Mouse (Mus musculus): ENCODE results near the gene Tmprss13.

Tmprss13 gene

DNA sequence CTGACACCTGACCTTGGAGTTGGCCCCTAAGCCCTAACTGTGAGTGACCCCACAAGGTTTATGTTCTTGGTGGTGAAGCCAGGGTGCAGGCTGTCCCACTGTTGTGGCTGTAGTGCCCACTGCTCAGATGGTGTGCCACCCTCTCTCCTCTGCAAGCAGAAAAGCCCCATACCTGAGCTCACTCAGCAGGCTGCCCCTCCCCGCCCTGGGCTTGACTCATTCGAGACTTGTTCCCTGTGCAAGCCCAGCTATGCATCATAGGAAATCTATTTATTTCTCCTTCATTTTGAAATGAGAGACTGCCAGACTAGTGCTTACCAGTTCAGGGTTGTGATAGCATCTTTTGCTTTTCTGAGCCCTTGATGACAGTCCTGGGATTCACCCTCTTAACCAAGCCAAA, 18.5 kb downstream of the Tmprss13 start:
- no peak for DNase-seq

DNA sequence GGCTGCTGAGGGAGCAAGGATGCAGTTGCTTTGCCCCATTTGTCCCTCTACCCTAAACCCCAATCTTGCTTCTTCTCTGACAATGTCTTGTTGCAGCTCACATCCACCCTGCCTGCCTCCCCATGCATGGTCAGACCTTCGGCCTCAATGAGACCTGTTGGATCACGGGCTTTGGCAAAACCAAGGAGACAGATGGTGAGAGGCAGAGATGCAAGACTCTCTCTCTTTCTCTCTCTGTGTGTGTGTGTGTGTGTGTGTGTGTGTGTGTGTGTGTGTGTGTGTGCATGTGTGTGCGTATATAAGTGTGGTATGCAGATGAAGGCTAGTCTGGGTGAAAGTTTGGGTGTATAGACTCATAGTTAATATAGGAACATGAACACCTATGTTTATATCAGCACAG, 24.2 kb downstream of the Tmprss13 start:
- no peak for DNase-seq

DNA sequence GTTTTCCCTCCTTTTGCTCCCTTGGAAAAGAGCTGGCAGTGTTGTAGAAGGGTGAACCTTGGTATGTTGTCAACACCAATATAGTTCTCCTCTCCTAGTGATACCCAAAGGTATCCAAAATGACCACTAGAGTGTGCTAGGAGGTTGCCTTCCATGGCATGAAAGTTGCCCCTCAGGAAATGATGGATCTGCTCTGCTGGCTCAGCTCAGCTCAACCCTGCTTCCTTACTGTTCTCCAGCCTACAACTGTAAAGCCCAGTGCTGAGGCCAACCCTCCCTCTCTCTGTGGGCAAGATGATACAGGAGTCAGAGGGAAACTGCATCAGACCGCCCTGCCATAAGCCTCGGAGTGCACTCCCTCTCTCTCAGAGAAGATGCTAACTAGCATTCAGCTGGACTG, 26.6 kb downstream of the Tmprss13 start:
- DNase-seq, result no peak

DNA sequence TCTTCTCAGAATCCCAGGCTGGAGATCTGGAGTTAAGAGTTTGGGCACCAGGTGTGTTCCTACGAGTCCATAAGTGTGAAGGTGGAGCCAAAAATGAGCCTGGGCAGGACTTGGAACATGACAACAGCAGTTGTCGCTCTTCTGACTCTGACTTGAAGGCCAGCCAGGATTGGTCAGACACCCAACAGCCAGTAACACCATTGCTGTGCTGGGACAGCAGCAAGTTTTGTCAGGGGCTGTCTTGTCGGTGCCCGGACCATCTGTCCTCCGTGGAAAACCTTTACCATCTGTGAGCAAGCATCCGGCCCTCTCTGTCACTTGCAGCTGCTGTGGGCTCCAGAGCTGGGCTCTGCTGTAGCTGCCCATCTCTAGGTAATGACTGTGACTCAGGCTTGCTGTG, 27.4 kb downstream of the Tmprss13 start:
- no peak for DNase-seq

DNA sequence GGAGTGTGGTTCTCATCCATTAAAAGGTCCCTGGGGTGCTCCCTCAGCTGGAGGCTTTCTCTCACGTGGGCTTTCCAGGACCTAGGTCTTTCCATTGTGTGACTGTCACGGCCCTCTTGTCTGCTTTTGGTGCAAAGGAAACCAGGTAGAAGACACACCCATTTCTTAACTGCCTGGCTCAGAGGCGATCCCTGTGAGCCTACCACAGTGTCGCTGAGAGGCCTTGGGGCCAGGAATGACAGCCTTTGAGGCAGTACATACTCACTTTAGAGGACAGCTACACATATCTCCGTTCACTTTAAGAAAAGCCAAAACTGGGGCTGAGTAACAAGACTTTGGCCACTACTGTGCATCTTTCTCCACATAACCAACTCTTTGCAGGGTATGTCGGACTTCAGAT, 29.7 kb downstream of the Tmprss13 start:
- DNase-seq, result no peak

DNA sequence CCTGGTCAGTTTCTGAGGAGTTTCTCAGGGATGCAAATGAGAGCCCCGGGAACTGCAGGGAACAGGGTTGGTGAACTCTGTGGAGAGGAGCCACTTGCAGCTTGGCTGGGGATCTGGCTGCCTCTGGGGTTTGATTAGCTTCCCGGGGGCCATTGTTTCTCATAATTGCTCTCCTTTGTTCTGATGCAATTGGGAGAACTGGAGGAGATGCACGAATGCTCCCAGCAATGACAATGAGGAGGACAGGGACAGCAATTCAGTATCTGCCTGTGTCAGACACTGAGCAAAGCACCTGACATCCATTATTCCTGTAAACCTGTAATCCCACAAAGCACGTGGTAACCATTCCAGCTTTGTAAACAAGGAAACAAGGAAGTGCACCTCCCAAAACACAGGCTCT, 30.3 kb downstream of the Tmprss13 start:
- no peak for DNase-seq

DNA sequence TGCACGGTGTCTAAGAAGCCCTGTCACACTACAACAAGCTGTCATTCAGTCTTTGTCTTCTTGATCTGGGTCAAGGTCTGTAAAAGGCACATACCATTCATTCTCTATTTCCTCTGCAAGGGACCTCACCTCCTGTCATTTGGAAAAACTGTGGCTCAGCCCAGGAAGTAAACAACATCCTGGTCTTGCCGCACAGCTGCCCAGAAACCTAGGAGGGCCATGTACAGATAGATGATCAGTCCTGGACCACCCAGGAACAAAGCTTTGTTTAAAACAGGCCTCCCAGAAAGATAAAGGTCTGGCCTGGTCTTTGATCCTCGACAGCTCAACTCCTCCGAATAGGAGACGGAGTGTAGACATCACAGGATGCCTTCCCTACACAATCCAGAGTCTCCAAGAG, 31.0 kb downstream of the Tmprss13 start:
- no peak for DNase-seq

DNA sequence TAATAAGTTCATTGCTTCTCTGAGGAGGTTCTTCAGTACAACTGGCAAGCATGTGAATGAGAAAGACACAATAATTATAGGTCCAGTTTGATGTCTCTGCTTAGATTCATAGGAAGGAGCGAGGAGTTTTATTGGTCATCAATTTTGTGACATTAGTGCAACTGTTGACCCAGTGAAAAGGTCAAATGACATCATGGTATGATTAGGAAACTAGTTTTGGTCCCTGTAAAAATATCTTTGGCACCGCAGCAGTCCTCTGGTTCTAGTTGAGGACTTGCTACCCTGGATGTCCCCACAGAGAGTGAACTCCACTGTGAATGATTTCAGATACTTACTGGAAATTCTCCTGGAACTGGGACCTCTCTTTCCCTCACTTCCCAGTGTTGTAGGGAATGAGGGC, 36.3 kb downstream of the Tmprss13 start:
- no peak for DNase-seq

DNA sequence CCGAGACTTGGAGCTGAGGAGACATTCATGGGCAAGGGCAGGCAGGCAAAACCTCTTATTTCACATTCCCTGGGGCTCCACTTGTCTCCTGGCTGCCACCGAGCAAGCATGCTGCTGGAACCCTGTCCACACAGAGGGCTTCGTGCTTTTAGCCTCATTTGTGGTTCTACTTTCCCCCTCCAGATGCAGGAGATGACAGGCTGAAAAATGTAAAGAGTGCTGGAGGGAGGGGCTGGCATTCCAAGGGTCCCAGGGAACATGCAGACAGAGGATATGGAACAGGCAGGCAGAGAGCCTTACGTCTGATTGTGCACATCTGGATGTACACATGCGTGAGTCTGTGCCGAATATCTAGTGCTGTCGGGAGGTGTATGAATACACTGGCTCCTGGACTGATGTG, 39.5 kb downstream of the Tmprss13 start:
- DNase-seq, result no peak

DNA sequence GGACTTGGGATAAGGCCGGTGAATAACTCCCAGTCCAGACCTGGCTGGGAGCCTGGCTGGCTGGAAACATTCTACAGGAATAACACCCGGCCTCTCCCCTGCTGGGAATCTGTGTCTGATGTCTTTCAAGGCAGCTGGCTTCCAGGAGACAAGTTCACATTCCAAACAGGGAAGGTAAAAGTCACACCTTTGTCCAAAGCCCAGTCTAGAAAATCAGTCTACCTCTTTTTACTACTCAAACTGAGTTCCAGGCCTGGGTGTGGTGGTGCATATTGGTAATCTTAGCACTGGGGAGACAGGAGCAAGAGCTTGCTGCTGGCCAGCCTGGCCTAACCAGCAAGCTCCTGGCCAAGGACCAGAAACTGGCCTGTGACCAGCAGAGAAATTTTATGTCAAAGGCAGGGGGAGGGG, 43.2 kb downstream of the Tmprss13 start:
- no peak for DNase-seq

DNA sequence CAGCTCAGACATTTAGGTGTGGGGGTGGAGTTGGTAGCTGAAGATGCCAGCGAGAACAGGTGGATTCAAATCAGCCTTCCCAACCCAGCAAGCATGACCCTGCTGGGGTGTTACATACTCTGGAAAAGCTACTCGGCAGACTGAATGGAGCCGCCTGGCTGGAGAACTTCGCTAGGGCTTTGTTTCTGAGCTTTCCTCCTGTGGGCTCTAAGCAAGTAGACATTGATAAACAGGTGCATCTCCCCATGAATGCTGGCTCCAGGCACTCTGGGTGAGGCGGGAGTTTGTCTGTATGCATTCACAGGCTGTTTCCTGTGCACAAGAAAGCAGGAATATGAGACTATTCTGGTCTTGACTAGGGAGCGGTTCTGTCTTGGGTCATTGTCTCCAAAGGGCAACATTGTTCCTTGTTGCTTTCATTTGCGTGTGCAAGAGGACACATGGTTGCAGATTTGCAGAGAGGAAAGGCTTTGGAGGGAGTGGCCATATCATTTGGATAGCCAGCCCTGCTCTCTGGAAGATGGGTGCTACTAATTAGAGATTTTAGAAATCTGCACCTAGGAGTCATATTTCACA, 44.8 kb downstream of the Tmprss13 start:
- no peak for DNase-seq

DNA sequence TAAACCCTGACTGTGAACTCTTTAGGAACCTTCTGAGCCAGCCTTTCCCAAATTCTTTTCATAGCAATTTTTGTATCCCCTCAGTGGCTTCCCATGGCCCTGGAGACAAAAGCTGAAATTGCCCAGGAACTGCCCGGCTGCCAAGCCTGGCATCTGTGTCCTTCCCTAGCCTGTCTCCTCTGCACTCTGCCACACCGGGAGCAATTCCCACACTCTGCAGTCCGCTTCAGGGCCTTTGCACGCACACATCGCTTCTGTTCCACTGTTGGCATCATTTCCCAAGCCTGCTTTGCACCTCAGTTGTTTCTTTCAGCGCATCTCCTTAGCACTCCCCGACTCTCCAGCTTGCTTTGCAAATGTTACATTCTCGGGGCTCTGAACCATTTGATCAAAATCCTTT, 48.8 kb downstream of the Tmprss13 start:
- no peak for DNase-seq

DNA sequence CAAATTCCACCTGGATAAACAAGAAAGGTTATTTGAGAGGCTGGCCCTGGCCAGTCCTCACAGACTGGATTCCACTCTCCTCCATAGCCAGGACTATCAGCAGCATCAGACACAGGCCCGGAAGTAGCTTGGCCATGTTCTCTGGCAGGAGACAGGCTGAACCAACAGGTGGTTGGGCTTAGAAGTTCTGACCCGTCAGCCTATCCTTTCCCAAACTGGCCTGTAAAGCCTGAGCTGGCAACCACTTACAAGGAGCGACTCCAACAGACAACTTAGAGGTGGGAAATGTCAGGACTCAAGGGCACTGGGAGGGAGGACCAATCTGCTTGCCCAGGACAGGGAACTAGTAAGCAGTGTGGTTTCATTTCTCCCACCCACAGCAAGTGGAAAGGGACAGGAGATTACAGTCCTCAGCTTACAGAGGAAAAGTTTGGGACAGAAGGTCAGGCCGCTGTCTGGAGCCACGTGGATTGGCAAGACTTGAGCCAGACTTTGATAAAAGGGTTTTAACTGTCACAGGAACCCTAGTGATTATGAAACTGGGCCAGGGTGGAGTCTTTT, 49.5 kb downstream of the Tmprss13 start:
- DNase-seq, result no peak

DNA sequence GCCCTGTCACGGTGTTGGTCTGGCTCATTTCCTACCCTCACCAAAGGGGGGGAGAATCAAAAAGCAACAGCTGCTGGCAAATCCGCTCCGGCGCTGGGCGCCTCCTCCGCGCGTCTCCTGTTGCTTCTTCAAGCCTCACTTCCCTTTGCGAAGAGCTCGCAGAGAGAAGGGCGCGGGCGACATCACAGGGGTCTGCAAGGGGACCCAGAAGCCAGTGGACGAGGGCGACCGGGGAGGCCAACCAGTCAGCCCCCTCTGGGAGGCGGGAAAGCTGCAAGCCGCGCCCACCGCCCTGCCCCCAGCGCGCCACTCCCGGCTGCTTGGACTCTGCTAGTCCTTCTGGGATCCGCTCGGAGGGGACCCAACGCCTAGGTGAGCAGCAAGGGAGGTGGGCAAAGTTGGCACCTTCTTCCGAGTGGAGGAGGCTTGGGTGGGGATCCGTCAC, 51.2 kb downstream of the Tmprss13 start, which contains the start of gene Fxyd6:
Fxyd6 (plus strand) TSS at position 69 of the 445 bp plus-strand sequence.
- peak; percentile 20 for DNase-seq

DNA sequence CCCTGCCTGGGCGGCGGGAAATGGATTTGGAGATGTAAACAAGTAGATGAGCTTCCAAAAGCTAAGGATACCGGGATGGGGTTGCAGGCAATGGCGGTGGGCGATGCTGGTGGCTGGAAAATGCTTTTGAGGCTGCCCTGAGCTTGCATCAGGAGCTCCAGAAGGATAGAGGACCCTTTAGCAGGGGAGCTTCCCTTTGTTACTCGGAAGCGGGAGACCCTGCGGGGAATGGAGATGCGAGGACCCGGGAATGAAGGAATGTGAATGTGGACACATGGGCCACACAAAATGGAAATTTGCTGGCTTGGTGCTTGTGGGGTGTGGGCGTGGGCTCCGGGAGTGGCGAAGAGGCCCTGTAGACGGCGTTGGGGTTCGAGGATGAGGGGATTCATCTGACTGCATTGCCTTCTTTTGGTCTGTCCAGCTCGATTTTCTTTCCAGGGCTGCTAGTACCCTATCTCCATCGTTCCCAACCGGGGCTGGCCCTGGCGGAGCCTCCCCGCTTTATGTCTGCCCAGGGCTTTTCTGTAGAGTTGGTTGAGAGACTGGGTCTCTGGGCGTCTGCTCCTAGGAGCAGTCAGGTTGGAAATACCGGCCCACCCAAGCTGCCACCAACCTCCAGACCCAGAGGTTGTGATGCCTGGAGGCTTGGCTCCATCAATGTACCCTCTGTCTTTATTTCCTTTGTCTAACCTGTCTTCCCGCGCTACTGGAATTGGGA, 51.9 kb downstream of the Tmprss13 start:
- DNase-seq, result no peak

DNA sequence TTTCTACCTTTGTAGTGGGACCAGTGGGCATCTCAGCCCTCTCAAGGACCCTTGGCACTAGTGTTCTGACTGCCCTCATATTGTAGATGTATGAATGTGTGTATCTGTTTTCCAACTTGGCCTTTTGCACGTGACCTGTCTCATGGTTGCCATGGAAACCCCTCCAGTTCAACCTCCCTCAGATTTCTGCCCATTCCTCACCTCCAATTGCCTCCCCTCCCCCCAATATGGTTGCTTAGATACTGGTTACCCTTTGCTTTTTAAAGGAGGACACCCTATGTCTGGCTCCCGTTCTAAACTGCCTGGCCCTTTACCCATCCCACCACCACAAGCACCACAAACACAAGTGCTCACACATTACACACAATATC, 52.4 kb downstream of the Tmprss13 start:
- DNase-seq, result no peak

DNA sequence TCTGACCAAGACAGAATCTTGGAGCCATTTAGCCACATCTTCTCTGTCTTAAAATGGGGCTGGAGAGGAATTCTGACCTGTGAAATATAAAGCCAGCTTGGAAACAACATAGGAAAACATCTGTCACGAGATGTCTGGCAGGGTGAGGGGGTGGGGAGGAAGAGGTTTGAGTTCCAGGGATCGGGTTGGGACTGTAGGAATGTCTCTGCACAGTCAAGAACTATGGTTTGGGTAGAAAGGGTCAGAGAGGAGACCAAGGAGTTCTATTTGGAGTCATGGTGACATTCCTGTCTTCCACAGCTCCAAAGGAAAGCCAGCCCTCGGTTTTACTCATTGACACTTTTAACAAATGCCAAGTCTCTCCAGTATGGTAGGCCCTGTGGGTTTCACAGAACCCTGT, 55.0 kb downstream of the Tmprss13 start:
- DNase-seq, result no peak

DNA sequence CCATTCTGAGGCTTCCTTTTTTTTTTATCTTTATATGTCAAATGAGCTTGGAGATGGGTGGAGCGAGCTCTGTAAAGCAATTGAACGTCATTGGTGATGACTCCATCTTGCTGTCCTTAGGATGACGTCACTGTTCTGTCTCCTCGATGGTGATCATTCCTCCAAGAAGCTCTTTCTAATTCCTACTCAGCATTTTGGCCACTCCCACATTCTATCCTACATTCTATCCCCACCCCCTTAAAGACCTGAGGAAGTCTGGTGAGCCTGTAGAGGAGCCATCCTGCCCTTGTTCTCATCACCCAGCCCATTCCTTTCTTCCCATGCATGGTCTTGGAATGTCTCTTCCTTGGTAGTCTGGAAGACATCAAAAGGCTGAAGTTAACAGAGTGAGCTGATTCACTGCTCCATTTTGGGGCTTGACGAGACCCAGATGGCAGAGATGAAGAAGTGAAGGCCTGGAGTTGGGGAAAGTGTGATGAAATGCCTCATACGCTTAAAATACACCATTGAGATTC, 56.1 kb downstream of the Tmprss13 start:
- no peak for DNase-seq

DNA sequence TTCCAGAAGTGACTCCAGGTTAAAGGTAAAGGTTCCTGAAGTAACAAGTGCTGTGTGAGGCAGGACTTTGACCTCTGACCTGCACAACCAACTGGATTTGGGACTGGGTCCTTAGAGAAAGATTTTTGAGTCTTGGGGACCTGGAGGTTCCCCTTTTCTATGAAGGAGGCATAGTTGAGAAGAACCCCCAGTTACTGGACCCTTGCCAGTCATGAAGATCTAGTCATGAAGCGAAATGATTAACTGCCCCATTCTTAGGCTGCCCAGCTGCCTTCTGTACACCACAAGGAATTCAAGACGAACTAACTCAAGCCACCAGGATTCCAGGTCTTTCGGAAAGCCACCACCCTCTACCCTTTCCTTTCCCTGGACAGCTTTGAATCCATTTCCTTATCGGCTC, 57.5 kb downstream of the Tmprss13 start:
- DNase-seq, result no peak

DNA sequence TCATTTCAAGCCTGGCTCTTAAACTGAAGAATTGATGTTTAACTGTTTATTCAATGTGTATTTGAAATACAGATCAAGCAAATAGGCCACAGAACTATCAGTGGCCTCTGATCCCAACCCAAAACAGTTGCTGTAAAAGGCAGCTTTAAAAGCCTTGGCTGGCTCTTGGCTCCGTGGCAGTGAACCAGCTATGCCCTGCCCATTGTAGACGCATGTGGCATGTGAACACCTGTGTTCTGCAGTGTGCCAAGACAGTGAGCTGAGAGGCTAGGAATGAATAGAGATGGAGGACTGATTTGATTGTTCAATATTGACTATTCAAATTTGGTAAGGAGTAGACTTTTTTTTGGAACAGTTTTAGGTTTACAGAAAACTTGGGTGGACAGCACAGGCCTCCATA, 58.0 kb downstream of the Tmprss13 start:
- DNase-seq, result no peak

DNA sequence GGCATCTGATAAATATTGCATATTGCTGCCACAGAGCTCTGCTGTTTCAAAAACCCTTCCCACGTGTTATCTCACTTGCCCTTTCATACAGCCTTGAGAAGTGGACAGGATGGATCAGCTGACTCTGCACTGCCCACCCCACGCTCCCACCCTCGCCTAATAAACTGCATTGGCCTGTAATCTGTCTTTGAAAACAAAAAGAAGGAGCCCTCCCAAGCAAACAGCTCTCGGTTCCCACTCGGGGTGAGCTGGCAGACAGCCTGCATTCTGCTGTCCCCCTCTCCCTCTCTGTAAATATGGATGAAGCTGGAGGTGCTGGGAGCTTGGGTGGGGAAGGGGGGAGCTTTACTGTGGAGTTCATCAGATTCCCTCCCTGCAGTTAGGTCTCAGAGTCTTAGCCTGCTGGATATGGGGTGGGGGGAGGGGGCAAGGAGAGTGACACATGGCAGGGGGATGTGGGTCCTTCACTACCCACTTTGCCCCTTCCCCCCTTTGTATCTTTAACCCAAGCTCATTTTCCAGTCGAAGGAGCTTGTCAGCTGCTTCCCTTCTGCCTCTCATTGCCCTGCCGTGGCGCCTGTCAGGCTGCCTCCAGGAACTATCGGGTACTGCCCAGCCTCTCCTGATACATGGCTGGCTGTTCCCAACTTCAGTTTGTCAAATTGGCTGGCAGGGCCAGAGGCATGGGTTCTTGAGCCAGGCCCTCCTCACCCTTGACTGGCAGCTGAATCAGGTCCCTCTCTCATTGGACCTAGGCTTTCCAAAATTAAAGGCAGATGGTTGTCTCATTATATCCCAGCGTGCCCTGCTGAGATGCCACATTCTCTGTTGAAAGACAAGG, 61.7 kb downstream of the Tmprss13 start:
- no peak for DNase-seq

DNA sequence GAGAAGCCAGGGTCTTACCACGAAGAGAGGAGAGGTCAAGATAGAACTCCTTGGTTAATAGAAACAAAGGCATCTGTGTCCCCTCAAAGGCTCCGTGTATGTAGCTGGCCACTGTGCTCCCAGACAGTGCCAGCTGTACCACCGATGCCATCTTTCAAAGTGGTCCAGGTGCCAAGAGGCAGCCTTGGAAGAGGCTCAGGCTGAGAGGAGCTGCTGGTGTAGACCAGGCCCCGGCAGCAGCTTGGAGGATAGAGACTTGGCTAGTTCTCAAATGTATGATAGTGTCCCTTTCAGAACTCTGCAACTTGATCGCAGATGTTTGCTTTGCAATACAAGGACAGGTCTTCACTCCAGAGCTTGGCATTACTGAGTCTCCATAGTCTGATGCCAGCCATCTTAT, 63.4 kb downstream of the Tmprss13 start:
- DNase-seq, result no peak

DNA sequence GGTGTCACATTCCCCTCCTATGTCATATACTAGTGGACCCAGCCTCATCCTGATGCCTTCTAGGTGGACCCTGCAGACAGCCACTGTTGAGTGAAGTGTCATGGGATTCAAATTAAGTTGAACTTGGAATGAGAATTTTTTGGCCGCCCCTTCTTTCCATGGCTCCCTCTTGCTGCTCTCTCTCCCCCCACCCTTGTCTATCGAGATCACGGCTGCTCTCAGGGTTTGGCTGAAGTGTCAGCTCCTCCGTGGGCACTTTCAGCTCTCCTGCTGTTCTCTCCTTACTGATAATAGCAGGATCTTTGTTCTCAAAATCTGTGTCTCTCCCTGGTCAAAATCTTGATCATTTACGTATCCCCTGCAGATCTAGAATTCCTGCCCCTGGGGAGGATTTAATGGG, 63.9 kb downstream of the Tmprss13 start:
- DNase-seq, result no peak

DNA sequence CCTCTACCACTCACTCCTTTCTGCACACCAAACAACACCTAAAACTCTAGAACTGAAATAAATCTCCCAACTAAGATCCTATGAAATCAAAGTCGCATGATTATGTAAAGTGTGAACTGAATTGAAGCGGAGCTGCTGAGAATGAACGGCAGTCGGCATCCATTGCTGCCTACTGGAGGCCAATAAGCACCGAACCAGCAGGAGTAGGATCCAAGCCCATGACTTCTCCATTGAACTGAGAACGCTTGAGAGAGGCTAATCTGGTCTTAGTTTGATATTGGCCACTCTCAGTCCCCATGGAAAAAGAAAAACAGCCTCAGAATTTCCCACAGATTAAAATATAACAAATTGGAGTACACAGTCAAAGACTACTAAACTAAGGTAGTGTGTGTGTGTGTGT, 65.0 kb downstream of the Tmprss13 start:
- DNase-seq, result no peak

Measured in lung, postnatal 14 days (tissue).